35 mouse cellular contexts compared by ENCODE assay signal in the genomic region with DNA sequence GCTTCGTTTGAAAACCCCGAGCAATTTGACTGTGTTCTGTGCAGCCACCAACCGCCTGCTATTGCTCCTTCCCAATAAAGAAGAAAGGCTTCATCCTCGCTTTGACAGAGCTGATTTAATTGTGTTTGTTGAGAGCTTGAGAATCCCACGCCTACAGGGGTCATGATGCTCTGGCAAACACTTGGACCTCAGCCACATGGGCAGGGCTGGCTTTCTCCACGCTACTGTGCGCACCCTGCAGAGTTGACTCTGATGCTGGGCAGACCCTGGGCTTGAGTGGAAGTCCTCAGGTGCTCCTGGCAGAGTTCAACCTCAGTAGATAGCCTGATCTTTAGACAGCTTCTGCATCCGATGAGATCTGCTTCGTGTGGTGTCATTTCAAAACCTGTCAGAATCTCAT. TPM values are rescaled to one million over a fixed set of nuclear protein-coding genes. Genes with fewer than 3 reads are reported as not detected.
DNase-seq lines count a peak whose midpoint lies in the region; TF ChIP-seq lines count a peak whose summit lies in the region.
"Had no signal": no experiment of that assay in that cellular context is flagged by ENCODE, and none has a peak within 500 bp of the region (broad histone marks: within the 10 kb centered on the region; RNA-seq: fewer than 3 reads in every experiment).

No protein-coding gene starts in this region.

- TF ChIP-seq POLR2A in brain, embryonic 14.5 days (IDR thresholded peaks at IDR 0.05; ENCODE audit: borderline replicate concordance, extremely low read depth, insufficient read depth, insufficient read length, poor library complexity, severe bottlenecking), result no peak

- no peak overlapping the region for H3K4me3 ChIP-seq in left cerebral cortex, adult 2 months
- H3K4me3 ChIP-seq: embryonic facial prominence, embryonic 10.5 days; embryonic facial prominence, embryonic 13.5 days; erythroblast, embryonic 14.5 days; forebrain, embryonic 12.5 days; forebrain, embryonic 15.5 days; heart, adult 2 months; heart, embryonic 10.5 days; heart, embryonic 13.5 days had no signal

- peak; percentile 33 for DNase-seq in left cerebral cortex, postnatal 4 days
- no peak for DNase-seq in left cerebral cortex, adult 2 months (ENCODE audit: extremely low spot score in 1 of 2, low spot score in 2 of 2)
- peak; percentile 50 for DNase-seq in ovary, postnatal 36 days (ENCODE audit: low spot score)
- no peak for DNase-seq in ovary, postnatal 14 days (ENCODE audit: low spot score)
- peak; percentile 9 for DNase-seq in brain, embryonic 14.5 days (ENCODE audit: low read depth)
- DNase-seq in gastrocnemius, postnatal 10 days, result no peak
- DNase-seq: adrenal gland, postnatal 10 days; adrenal gland, postnatal 36 days; cerebellum, adult 11-12 months; cerebellum, adult 8-10 months; cerebellum, postnatal 36 days; embryo, embryonic 11 days; gastrocnemius, postnatal 36 days; heart, adult 2 months; heart, postnatal 14 days; heart, postnatal 4 days had no signal

- intact Hi-C loops in left cerebral cortex, postnatal 4 days (cut with DNase I), result no loop called here
- intact Hi-C loops in left cerebral cortex, adult 2 months (cut with DNase I), result no loop called here

- TF ChIP-seq CTCF in left cerebral cortex, adult 2 months (IDR thresholded peaks at IDR 0.05), result no peak
- TF ChIP-seq CTCF in brain, embryonic 14.5 days (IDR thresholded peaks at IDR 0.05; ENCODE audit: borderline replicate concordance, extremely low read depth, insufficient read depth, insufficient read length), result no peak

- H3K27ac ChIP-seq in left cerebral cortex, adult 2 months, result no peak overlapping the region
- H3K27ac ChIP-seq: embryonic facial prominence, embryonic 10.5 days; embryonic facial prominence, embryonic 13.5 days; forebrain, embryonic 12.5 days; forebrain, embryonic 15.5 days; heart, adult 2 months; heart, embryonic 10.5 days; heart, embryonic 13.5 days; hindbrain, embryonic 14.5 days; hindbrain, postnatal 0 days had no signal

RNA-seq across cellular contexts. Expression of gene Cldn24, which starts 30.0 kb away (rescaled TPM):
- total RNA-seq in left cerebral cortex, postnatal 4 days (2021), result not detected
- not detected for total RNA-seq in left cerebral cortex, adult 2 months (2021)
- not detected in 2 replicates for polyA plus RNA-seq in brain, embryonic 14.5 days (2012; rRNA removed)
- not detected for total RNA-seq in gastrocnemius, postnatal 10 days (2021)
- total RNA-seq: adrenal gland, postnatal 10 days; adrenal gland, postnatal 36 days; gastrocnemius, adult 8-10 months; gastrocnemius, postnatal 36 days; granulocyte monocyte progenitor cell, adult 5-6 weeks; heart, adult 2 months; heart, postnatal 14 days; heart, postnatal 4 days; hindbrain, postnatal 0 days; MEL had no signal
- polyA plus RNA-seq: activated CD4-positive, CD25-positive, alpha-beta regulatory T cell, adult 4 months; C2C12; CD4-positive, CD25-positive, alpha-beta regulatory T cell, adult 4 months; cortical plate, adult 2 months; embryonic facial prominence, embryonic 10.5 days; embryonic facial prominence, embryonic 13.5 days; erythroblast, embryonic 14.5 days; forebrain, embryonic 12.5 days; forebrain, embryonic 15.5 days; heart, adult 2 months; heart, embryonic 10.5 days; heart, embryonic 13.5 days; heart, embryonic 16.5 days; hindbrain, embryonic 11.5 days; hindbrain, embryonic 14.5 days; hindbrain, postnatal 0 days; inflammation-experienced regulatory T-cells, adult 6 months had no signal

RNA-seq across cellular contexts. Expression of gene Cldn22, which starts 32.3 kb away (rescaled TPM):
- total RNA-seq in left cerebral cortex, postnatal 4 days (2021), result not detected
- total RNA-seq in left cerebral cortex, adult 2 months (2021), result under 1 TPM in 1 of 2 experiments, not detected in 1; 0.58 TPM
- polyA plus RNA-seq in brain, embryonic 14.5 days (2012; rRNA removed), result not detected in 2 replicates
- under 1 TPM in 1 of 2 experiments, not detected in 1; 0.23 TPM for total RNA-seq in gastrocnemius, postnatal 10 days (2021)
- total RNA-seq: granulocyte monocyte progenitor cell, adult 5-6 weeks; heart, adult 2 months; heart, postnatal 14 days; heart, postnatal 4 days; hindbrain, postnatal 0 days; MEL had no signal
- polyA plus RNA-seq: C2C12; CD4-positive, CD25-positive, alpha-beta regulatory T cell, adult 4 months; embryonic facial prominence, embryonic 10.5 days; embryonic facial prominence, embryonic 13.5 days; erythroblast, embryonic 14.5 days; forebrain, embryonic 12.5 days; forebrain, embryonic 15.5 days; heart, embryonic 10.5 days; heart, embryonic 13.5 days; heart, embryonic 16.5 days; hindbrain, embryonic 11.5 days; hindbrain, embryonic 14.5 days; hindbrain, postnatal 0 days; inflammation-experienced regulatory T-cells, adult 6 months had no signal

Comparison
In these comparisons a context has a peak if more than half of its experiments do, and no peak if none do; other contexts are left out.
1. DNase-seq: peak in left cerebral cortex, postnatal 4 days (single experiment), ovary, postnatal 36 days (single experiment) and brain, embryonic 14.5 days (single experiment); none in left cerebral cortex, adult 2 months (0 of 2), ovary, postnatal 14 days (single experiment) and gastrocnemius, postnatal 10 days (single experiment).